Mouse (Mus musculus) adrenal gland, postnatal 4 days (tissue): Measurements from ENCODE around the gene Erc2. TPM values are rescaled to one million over a fixed set of nuclear protein-coding genes. Genes with fewer than 3 reads are reported as not detected.

Source experiments
- DNase-seq, 2 experiments: peaks; one replicate each; pipeline ENCODE4 v3.0.0; 2021 to 2022; ENCODE audit warnings: low spot score in 2 of 2, mixed read lengths in 2 of 2
- total RNA-seq, 2 experiments: library from RNA; stranded (reverse); gene quantifications; 2 replicates each; pipeline ENCODE4 v1.2.3; 2021

Erc2 gene
- total RNA-seq, 2 experiments from 2014 or later, result 16.9 to 17.7 TPM

DNA sequence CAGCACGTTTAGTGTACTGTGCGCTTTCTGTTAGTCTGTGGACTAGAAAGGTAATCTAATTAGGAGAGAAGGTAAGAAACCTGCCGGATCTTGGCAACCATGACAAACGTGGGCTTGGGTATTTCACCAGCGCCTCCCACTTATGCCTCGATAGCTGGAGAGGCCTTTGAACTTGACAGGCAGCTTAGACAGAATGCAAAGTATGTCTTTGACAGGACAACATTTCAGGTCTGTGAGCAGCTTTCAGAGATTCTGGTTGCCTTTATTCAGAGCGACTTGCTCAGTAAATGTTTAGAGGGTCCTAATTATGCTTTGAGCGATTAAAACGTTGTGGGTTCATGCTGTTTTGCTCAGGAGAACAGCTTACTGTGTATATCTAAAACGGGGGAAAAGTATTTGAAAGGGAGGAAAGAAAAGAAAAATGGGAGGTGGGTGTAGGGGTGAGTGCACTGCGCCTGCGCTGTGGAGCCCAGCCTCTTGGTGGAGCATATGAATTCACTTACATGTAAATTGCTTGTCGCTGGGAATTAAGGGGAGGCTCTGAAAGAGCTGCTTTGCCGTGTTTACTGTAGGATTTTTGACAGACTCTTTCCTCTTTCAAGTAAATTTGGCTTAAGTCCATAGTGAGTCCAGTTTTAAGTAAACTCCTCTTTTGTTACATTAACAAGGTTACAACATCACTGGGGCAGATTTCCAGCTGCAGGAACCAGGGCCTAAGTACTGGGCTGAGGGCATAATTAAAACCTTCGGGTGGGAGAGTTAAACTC lies 542.6 kb downstream of the Erc2 start:
- DNase-seq, result no peak

- no peak for DNase-seq
These were observed 543.5 kb downstream of the Erc2 start for GRCm38 (mm10) chr14:28165621-28166211.

GRCm38 (mm10) chr14:28170711-28171110 lies 548.5 kb downstream of the Erc2 start:
- no peak for DNase-seq

- no peak for DNase-seq
These were observed 549.1 kb downstream of the Erc2 start for GRCm38 (mm10) chr14:28171364-28171763.

DNA sequence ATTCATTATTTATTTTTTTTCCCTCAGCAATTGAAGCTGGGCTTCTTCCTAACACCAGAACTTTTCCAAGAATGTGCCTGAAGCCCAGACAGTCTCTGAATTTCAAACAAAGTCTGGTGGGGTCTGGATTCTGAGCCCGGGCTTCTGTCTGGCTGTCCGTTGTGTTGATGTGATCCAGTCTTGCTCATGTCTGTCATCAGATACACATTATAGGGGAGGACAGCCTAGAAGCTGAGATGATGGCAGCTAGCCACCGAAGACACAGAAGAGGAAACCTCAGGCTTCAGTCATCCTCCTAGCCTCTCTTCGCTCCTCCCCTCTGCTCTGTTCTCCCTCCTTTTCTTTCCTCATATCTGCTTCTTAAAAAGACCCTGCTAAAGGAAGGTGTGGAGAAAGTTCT lies 551.5 kb downstream of the Erc2 start:
- no peak for DNase-seq

- no peak for DNase-seq
These were observed 559.0 kb downstream of the Erc2 start for GRCm38 (mm10) chr14:28181070-28181825.

DNA sequence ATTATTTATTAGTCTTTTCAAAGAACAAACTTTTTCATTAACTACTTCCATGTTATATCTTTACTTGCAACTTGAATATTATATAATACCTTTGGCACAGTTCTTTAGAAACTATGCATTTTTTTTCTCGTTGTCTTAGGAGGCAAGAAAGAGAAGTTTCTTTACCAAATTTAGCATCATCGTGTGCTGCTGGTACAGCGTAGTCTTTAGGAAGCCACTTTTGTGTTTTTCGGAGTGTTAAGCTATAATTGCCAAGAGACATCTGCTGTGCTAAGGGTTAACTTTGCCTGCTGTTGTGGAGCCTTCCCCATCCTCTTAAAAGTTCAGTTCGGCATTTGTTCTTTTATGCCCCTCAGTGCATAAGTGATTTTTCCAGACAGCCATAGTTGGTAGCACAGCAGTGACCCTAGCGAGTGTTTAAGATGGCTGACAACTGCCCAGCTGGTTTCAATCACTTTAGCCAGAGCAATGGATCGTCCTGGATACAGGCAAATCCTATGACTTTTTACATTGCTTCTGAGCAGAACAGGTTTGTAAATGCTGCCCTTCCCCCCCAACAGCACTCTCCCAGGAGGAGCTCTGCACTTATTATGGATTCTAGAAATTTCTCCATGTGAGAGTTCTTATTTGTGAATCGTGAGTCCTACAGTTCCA lies 570.6 kb downstream of the Erc2 start:
- DNase-seq, result no peak

DNA sequence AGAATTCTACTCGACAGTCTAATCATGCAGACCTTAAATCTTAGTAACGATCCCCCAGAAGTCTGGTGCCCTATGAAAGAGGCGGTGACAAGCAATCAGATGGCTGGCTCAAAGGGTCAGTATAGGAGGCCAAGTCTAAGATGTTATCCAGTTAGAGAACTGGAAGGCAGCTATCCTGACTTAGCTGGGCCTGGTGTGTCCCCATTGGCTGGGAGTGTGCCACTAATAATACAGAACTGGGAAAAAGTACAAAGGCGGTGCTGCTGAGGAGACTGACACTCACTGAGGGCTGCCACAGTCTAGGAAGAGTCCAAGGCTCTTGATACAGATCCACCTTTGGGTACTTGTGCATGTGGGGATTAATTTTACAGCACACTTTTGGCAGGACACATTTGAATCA lies 581.6 kb downstream of the Erc2 start:
- DNase-seq, result no peak

GRCm38 (mm10) chr14:28206303-28206702 lies 584.1 kb downstream of the Erc2 start:
- no peak for DNase-seq

- DNase-seq, result no peak
These were observed 603.3 kb downstream of the Erc2 start for GRCm38 (mm10) chr14:28225550-28225949.

- DNase-seq, result no peak
These were observed 608.3 kb downstream of the Erc2 start for GRCm38 (mm10) chr14:28230563-28230962.

DNA sequence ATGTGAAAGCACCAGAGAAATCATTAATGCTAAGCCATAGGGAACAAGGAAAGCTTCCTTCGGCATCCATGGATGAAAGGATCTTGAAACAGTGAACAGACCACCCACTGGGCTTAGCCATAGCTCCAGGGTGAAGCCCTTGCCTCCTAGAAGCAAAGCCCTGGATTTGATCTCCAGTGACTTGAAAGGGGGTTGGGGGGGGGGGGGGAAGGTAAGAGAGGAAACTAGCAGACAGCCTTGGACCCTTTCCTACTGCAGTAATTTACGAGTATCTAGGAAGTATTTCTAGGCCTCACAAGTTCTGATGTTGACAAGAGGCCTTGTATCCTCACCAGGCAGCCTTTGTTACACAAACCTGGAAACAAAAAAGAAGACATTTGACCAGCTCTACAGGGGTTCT lies 609.0 kb downstream of the Erc2 start:
- DNase-seq, result no peak

DNA sequence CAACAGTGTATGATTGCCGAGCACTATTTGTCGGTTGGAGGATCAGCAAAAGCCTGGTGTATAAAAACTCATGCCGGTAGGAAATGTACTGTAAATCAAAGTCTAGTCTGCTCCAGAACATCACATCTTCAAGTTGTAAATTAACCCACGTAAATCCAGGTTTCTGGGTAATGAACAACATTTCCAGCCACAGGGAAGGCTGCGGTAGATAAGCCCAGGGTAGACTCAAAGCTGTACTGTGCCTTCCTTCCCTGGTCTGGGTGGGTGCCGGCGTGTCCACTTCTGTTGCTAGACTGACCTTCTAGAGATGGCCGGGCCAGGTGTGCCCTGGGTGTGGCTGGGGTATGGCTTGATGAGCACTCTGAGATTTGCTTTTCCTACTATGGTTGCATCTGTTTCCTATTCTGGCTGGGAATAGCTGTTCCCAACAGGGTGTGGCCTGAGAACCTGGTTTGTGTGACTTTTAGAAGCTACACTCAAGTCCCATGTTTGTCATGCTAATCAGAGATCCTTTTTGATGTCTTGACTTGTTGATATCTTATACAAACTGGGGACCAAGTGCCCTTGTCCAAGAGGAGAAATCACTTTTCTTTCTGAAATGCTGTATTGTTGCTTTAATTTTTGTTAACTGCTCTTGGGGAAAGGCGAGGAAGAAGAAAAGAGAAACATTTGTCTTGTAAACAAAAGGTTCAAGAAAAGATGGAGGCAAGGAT lies 616.3 kb downstream of the Erc2 start:
- DNase-seq, result no peak

DNA sequence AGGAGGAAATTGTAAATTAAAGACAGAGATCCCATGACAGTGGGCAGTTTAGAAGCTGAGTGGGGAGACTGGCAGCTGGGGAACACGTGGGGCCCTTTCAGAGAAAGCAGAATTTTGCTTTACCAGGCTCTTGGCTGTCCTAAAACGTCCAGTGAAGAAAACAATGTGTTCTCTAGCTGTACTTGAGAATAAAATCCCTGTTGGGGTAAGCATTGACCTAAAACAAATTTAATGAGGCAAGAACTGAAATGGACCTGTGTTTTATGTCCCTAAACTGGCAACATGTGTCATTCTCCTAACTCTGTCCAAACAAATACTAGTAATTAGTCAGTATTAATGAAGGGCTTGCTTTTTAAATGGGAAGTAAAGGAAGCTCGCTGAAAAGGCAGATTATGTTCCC lies 617.9 kb downstream of the Erc2 start:
- no peak for DNase-seq

DNA sequence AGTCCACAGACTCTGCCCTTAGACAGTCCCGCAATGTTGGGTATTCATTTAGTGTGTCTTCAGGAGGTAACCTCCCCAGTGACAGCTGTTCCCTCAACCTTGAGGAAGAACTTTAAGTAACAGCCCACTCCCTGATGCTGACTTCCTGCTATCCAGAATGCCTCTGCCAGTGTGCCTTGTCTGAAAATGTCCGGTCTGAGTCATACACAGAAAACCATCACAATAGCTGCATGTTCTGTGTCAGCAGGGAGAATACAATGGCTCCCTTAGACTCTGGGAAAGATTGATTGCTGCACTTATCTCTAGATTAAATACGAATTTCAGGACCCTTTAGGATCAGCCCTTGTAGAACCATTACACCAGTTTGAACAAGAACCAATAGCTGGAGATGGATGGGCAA lies 620.5 kb downstream of the Erc2 start:
- DNase-seq, result no peak

DNA sequence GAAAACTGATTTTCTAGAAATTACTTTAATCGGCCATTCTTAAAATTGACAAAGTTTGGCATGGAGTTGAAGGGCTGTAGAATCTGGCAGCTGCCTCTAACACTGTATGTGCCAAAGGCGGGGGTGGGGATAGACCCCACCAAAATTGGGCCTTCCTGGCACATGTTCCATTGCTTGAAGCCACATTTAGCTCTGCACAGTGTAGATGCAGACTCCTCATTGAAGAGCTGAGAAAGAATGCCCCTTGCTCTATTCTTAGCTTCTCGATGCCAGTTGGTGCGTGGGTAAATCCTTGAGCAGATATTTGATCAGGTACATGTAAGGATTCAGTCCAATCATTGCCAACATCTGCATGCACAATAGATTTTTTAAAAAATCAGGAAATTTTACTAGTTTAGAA lies 621.2 kb downstream of the Erc2 start:
- no peak for DNase-seq

DNA sequence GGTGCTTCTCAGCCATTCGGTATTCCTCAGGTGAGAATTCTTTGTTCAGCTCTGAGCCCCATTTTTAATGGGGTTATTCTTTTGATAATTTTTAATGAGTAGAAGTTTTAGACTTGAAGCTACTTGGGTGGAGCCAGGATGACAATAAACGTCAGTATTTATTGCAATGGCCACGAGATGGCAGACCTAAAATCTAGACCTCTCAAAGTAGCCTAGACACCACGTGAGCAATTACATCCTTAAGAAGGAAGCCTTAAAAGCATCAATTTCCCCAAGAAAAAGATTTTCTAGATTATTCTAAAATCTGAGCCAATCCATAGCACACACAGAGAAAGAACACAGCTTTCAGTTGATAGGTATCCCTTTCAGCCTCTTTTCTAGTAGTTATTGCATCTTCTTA lies 640.5 kb downstream of the Erc2 start:
- DNase-seq, result no peak

DNA sequence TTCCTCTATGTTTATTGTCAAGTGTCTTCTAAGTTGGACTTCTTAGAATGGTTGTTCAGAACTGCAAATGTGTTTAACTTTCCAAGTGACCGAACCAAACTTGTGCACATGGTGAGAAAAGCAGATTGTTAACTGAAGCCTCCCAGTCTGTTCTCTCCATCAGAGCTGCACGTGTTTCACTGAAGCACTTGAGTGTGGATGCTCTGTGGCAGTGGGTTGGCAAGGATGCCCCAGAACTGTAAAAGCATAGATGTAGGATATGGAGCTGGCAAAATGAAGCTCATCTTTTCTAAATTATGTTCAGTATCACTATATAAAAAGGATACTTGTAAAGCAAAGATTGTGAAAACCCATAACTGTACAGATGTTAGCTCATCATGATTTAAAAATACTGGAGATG lies 645.1 kb downstream of the Erc2 start:
- no peak for DNase-seq

DNA sequence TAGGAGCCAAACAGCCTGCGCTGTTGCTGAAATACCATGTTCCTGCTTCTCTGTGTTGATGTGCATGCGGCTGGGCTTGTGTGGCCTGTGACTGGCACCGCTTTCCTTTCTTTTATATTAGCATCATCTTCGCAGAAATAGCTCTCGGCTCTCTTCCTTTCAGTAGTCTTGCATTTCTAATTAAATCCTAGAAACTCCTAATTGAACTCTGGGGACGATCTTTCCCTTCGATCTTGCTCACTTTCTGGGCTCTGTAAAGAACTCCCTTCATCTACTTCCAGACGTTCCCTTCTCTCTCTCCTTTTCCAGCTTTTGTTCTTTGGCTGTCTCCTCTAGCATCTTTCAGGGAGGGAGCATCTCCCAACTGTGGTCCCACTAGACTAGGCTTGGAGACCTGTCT lies 649.6 kb downstream of the Erc2 start:
- DNase-seq, result no peak

DNA sequence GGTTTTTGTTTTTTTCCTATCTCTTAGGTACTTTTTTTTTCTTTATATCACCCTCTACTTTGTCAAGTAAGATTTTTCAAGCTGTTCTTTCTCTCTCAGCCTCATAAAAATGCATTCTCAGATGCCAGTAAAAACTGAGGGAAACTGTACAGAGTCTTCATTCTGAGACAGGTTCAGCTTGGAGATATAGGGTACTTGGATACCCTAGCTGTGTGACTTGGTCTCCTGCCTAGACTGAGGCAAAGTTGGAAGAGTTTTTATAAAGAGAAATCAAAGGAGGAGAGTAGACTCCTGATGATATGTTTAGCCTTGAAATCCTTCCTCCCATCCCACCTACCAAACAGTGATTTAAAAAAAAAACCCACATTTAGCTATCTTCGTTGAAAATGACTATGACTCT lies 651.4 kb downstream of the Erc2 start:
- DNase-seq, result no peak

DNA sequence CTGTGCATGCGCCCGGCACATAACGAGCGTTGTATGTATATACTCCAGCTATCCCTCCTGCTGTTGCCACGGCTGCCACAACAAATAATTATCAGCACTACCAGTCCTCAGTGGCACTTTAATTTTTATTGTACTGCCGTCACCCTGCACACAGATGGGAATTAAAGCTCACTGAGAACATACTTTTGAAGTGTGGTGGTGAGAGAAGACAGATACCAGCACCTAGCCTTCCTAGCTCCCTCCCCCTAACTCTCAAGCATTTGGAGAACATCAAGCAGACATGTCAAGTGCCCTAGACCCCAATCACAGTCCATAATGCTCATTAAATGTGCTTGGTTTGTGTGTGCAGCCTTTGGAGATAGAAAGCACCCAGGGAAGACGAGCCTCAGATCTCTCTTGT lies 652.6 kb downstream of the Erc2 start:
- no peak for DNase-seq
